Mouse (Mus musculus) cerebellum, postnatal 10 days (tissue): ENCODE measurements around the gene Bcat2.

Source experiments
- DNase-seq, 2 experiments: peaks; one replicate each; pipeline ENCODE4 v3.0.0; 2021; ENCODE audit warnings: mixed read lengths in 2 of 2

Bcat2 gene

GRCm38 (mm10) chr7:45626571-45627076, 56.7 kb downstream of the Bcat2 start:
- no peak for DNase-seq

DNA sequence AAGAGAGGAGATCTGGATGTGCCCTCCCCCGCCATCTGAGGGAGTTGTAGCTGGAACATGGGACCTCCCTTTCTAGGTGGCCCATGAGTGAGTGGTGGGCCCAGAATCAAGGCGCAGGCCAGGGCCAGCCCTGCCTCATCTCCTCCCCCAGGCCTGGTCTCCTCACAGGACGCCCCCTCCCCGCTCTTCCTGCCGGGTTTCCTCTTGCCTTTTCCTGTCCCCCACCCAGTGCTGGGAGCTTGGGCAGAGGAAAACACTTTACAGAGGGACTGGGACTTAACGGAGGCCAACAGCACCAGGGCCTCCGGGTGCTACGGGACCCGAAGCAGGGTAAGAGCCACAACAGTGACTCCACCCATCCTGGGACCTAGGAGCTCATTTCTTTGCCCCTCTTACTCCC, 57.3 kb downstream of the Bcat2 start, which contains the start of gene Rasip1:
Gene Rasip1 (plus strand): TSS at position 228 of the 400 bp plus-strand sequence.
- no peak for DNase-seq

DNA sequence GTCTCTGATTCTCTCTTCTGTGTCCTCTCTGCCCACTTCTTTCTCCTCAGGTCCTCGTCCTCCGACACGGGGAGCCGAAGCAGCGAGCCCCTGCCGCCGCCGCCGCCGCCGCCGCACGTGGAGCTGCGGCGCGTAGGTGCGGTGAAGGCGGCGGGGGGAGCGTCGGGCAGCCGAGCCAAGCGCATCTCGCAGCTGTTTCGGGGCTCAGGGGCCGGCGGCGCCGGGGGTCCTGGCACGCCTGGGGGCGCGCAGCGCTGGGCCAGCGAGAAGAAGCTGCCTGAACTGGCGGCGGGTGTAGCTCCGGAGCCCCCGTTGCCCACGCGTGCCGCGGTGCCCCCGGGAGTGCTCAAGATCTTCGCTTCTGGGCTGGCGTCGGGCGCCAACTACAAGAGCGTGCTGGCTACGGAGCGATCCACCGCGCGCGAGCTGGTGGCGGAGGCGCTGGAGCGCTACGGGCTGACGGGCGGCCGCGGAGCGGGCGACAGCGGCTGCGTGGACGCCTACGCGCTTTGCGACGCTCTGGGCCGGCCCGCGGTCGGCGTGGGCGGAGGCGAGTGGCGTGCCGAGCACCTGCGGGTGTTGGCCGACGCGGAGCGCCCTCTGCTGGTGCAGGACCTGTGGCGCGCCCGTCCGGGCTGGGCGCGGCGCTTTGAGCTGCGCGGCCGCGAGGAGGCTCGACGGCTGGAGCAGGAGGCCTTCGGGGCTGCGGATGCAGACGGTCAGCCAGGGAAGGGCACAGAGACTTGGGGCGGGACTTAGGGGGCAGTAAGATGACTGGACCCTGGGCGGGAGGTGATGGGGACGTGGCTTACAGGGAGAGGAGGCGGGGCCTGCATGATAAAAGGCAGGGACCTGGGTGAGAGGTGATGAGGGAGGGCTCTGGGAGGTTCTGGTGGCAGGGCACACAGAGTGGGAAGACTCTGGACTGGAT, 58.7 kb downstream of the Bcat2 start:
- peak; percentile 97 to 98 for DNase-seq

GRCm38 (mm10) chr7:45630064-45630907, 60.3 kb downstream of the Bcat2 start:
- DNase-seq: peak in 1 of 2 experiments; percentile 26

DNA sequence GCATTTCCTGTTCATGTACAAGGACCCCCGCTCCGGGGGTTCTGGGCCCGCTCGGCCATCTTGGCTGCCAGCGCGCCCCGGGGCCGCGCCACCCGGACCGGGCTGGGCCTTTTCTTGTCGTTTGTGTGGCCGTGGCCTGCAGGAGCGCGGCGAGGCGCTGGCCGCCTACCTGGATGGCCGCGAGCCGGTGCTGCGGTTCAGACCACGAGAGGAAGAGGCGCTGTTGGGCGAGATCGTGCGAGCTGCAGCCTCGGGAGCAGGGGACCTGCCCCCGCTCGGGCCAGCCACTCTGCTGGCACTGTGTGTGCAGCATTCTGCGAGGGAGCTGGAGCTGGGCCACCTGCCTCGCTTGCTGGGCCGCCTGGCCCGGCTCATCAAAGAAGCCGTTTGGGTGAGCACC, 62.5 kb downstream of the Bcat2 start:
- peak; percentile 75 to 77 for DNase-seq

DNA sequence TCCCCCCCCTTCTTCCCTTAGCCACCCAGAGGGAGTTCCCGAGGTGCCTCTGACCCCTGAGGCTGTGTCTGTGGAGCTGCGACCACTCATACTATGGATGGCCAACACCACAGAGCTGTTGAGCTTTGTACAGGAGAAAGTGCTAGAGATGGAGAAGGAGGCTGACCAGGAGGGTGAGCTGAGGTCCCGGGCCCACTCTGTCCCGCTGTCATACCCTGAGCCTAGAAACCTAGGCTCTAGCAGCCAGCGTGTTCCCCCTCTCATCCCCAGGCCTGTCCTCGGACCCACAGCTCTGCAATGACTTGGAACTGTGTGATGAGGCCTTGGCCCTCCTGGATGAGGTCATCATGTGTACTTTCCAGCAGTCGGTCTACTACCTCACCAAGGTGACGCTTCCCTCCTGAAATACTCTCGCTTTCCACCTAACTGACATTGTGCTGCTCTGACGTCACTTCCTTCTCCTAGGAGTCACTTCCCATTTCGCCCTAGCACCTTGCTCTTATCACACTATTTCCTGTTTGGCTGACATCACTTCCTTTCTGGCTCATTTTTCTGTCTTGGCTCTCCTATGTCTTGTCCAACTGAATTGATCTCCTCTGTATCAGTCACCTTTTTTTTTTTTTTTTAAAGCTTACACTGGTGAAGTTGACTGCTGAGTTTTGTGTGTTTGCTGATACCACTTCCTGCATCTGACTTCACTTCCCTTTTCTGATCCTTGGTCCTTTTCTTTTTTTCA, 65.2 kb downstream of the Bcat2 start:
- no peak for DNase-seq

DNA sequence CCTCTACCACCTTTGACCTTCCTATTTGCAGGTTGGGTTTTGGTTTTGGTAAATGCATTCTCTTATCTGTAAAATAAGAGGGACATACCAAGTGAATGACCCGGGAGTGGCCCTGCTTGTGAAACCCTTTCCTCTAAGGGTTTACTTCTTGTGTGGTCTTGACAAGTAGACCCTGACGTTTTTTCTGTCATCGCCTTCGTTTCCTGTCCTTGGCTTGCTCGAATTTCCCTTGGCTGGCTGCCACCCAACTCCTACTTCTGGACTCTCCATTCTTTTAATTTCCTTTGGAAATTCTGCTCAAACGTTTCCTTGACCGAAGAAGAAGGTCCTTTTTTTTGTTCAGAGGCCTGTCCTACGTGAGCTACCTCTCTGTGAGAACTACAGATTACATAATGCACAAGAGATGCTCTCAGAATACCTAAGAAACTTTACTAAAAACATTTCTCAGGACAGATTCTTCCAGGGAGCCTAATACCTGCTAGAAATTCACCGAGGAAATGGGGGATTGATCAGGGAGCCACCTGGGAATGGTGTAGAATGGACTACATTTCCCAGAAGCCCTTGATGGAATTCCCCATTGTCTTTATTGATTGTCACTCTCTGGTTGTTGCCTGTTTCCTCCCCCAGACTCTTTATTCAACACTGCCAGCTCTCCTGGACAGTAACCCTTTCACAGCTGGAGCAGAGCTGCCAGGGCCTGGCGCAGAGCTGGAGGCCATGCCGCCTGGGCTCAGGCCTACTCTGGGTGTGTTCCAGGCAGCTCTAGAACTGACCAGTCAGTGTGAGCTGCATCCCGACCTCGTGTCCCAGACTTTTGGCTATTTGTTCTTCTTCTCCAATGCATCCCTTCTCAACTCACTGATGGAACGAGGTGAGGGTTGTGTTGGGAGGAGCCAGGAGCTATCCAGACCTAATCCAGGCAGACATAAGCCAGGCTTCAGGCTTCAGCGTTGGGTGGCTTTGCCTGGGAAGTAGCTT, 66.0 kb downstream of the Bcat2 start:
- DNase-seq: no peak

DNA sequence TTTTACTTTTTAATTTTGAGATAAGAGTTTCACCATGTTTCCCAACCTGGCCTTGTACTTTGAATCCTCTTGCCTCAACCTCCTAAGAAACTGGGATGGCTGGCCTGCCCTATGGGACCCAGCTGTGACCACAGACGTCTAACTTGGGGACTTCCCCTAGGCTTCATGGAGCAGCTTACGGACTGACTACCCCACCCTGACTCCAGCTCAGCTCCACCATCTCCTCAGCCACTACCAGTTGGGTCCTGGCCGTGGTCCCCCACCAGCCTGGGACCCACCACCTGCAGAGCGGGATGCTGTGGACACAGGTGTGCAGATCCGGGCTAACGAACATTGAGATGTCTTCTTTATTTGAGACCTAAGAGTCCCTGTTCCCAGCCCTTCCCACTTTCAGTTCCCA, 67.8 kb downstream of the Bcat2 start:
- peak in 1 of 2 experiments; percentile 36 for DNase-seq

- peak; percentile 99 for DNase-seq
Measured at GRCm38 (mm10) chr7:45638623-45639401, 68.9 kb downstream of the Bcat2 start.
